Mouse (Mus musculus) midbrain, embryonic 12.5 days (tissue): ENCODE measurements at regions not wholly inside any gene's neighbourhood (a gene's known extent, or its start where the extent isn't known, plus 50 kb on each side); places are given as distances from the start of the nearest gene placed in this dataset.
A peak's percentile ranks its signal among the peaks of the same experiment; 100 is the strongest.

ENCODE experiments used
- ATAC-seq: fragments of 200-750 bp; cut with Nextera tagmentation; 2 replicates; pipeline ENCODE4 v1.8.0; 2017; ENCODE audit warnings: low read depth, moderate TSS enrichment, moderate library complexity; ENCODE audit not compliant: low FRiP score
- H3K27ac ChIP-seq: fragments of 300-500 bp; sonication (generic); replicated peaks from 2 replicates; pipeline ENCODE4 v1.5.1; 2016; ENCODE audit warnings: mild to moderate bottlenecking
- H3K27me3 ChIP-seq: fragments of 300-500 bp; sonication (generic); 2 replicates; pipeline ENCODE4 v1.6.1; 2016; ENCODE audit warnings: mild to moderate bottlenecking
- H3K36me3 ChIP-seq: fragments of 300-500 bp; sonication (generic); 2 replicates; pipeline ENCODE4 v1.6.1; 2016
- H3K4me1 ChIP-seq: fragments of 300-500 bp; sonication (generic); 2 replicates; pipeline ENCODE4 v1.6.1; 2016
- H3K4me2 ChIP-seq: fragments of 300-500 bp; sonication (generic); replicated peaks from 2 replicates; pipeline ENCODE4 v1.6.1; 2016; ENCODE audit warnings: mild to moderate bottlenecking, moderate library complexity
- H3K4me3 ChIP-seq: fragments of 300-500 bp; sonication (generic); 2 replicates; pipeline ENCODE4 v1.5.1; 2016; ENCODE audit warnings: mild to moderate bottlenecking
- H3K9ac ChIP-seq: fragments of 300-500 bp; sonication (generic); replicated peaks from 2 replicates; pipeline ENCODE4 v1.6.1; 2016; ENCODE audit warnings: mild to moderate bottlenecking, moderate library complexity
- H3K9me3 ChIP-seq: fragments of 300-500 bp; sonication (generic); 2 replicates; pipeline ENCODE4 v1.6.1; 2016; ENCODE audit warnings: mild to moderate bottlenecking
- WGBS: fragments of 180-500 bp; shearing (Covaris S2); methylation state at CpG from one replicate; pipeline ENCODE4 v1.1.7; 2016; 5-methylcytosine and 5-hydroxymethylcytosine counted together

DNA sequence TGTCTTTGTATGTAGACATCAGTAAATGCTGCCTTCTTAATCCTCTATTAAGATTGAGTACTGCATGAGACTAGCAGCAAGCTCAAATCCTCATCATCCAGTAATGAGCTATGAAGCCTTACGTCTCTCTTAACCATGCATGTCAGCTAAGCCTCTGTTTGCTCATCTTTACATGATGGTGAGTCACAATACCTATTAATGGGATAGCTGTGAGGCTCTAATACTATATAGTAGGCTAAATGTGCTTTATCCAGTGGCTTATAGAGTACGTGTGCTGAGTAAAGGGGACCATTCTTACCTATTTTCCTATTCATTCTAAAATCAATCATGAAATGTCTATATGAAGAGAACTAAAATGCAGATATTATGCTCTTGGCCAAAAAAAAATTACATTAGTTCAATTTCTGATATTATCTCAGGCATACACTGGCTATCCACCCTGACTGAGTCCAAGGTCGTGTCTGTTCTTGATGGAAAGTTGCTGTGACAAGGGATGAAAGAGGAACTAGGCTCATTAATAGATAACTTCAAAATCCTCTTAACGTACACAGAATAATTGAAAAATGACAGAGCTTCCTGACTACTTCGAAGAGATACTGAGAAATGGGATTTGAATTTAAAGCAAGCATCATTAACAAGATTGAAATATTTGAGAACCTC, 422.1 kb downstream of the Ipo11 start:
- Histone ChIP-seq H3K27me3 (no peaks in the 10 kb centered on the region), H3K4me1 (no peaks in the 10 kb centered on the region), H3K36me3 (no peaks in the 10 kb centered on the region), H3K4me2 (no peak overlapping the region), H3K27ac (no peak overlapping the region), H3K9me3 (no peaks in the 10 kb centered on the region), H3K4me3 (no peak overlapping the region), H3K9ac (no peak overlapping the region)
- 75% methylated on average over 5 of the region's 5 CpGs for WGBS
- ATAC-seq = no peak

GRCm38 (mm10) chr13:106513669-106514068, 423.1 kb downstream of the Ipo11 start:
- Histone ChIP-seq H3K4me1 (no peaks in the 10 kb centered on the region), H3K36me3 (no peaks in the 10 kb centered on the region), H3K4me3 (no peak overlapping the region), H3K27me3 (no peaks in the 10 kb centered on the region), H3K27ac (no peak overlapping the region), H3K9me3 (no peaks in the 10 kb centered on the region), H3K9ac (no peak overlapping the region), H3K4me2 (no peak overlapping the region)
- 82% methylated on average over 4 of the region's 4 CpGs for whole genome bisulfite sequencing
- 0 out of 2 replicates have a peak, but pooled peaks have one; percentile 38 for ATAC-seq

GRCm38 (mm10) chr13:106510435-106510834, 426.3 kb downstream of the Ipo11 start:
- Histone ChIP-seq H3K4me3 (no peak overlapping the region), H3K27me3 (no peaks in the 10 kb centered on the region), H3K36me3 (no peaks in the 10 kb centered on the region), H3K27ac (no peak overlapping the region), H3K4me1 (no peaks in the 10 kb centered on the region), H3K9me3 (no peaks in the 10 kb centered on the region), H3K9ac (no peak overlapping the region), H3K4me2 (no peak overlapping the region)
- WGBS = 79% methylated on average over 6 of the region's 6 CpGs
- ATAC-seq = no peak

DNA sequence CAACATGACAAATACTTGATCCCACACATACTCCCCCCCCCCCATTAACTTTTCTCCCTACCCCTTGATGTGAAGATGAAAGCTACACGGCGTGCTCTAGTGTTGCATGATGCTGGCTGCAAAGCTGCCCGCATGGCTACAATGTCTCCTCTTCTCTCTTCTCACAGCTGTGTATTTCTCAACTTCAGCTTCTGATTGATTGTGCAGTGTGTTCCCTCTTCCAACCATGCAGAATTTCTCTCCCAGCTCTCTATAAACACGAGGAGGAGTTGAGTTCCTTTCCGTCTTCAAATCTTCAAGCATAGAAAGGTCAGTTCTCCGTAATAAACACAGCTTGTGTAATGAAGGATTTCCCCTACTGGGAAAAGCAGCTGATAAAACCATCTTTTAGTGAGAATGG, 435.5 kb downstream of the Ipo11 start:
- ATAC-seq = no peak
- no peaks in the 10 kb centered on the region for H3K4me1 ChIP-seq
- WGBS = 81% methylated on average over 6 of the region's 6 CpGs
- no peak overlapping the region for H3K4me2 ChIP-seq
- H3K9me3 ChIP-seq = 0 out of 2 replicates have a peak, but pooled peaks cover 2% of the 10 kb centered on the region
- no peaks in the 10 kb centered on the region for H3K27me3 ChIP-seq
- no peak overlapping the region for H3K27ac ChIP-seq
- H3K9ac ChIP-seq = no peak overlapping the region
- no peak overlapping the region for H3K4me3 ChIP-seq
- no peaks in the 10 kb centered on the region for H3K36me3 ChIP-seq

GRCm38 (mm10) chr13:106471264-106471663, 465.5 kb downstream of the Ipo11 start:
- H3K4me1 ChIP-seq = no peaks in the 10 kb centered on the region
- H3K27ac ChIP-seq = no peak overlapping the region
- H3K4me2 ChIP-seq = no peak overlapping the region
- WGBS = 84% methylated on average over 4 of the region's 4 CpGs
- no peak overlapping the region for H3K9ac ChIP-seq
- H3K36me3 ChIP-seq = no peaks in the 10 kb centered on the region
- no peaks in the 10 kb centered on the region for H3K27me3 ChIP-seq
- no peak for ATAC-seq
- H3K9me3 ChIP-seq = no peaks in the 10 kb centered on the region
- no peak overlapping the region for H3K4me3 ChIP-seq

- no peaks in the 10 kb centered on the region for H3K4me1 ChIP-seq
- no peak overlapping the region for H3K4me3 ChIP-seq
- WGBS = 71% methylated on average over 6 of the region's 6 CpGs
- H3K9ac ChIP-seq = no peak overlapping the region
- no peaks in the 10 kb centered on the region for H3K9me3 ChIP-seq
- ATAC-seq = peak; percentile 71; the same call in 1 of the 2 replicates
- no peak overlapping the region for H3K27ac ChIP-seq
- H3K27me3 ChIP-seq = no peaks in the 10 kb centered on the region
- H3K4me2 ChIP-seq = no peak overlapping the region
- H3K36me3 ChIP-seq = no peaks in the 10 kb centered on the region
Observed at GRCm38 (mm10) chr13:106454366-106454927, 482.3 kb downstream of the Ipo11 start.

- Histone ChIP-seq H3K36me3 (no peaks in the 10 kb centered on the region), H3K27ac (no peak overlapping the region), H3K4me1 (no peaks in the 10 kb centered on the region), H3K4me3 (no peak overlapping the region), H3K9ac (no peak overlapping the region), H3K9me3 (no peaks in the 10 kb centered on the region), H3K27me3 (no peaks in the 10 kb centered on the region), H3K4me2 (no peak overlapping the region)
- WGBS = 56% methylated on average over 3 of the region's 3 CpGs
- ATAC-seq = no peak
Observed at GRCm38 (mm10) chr13:106432165-106432564, 504.6 kb downstream of the Ipo11 start.

DNA sequence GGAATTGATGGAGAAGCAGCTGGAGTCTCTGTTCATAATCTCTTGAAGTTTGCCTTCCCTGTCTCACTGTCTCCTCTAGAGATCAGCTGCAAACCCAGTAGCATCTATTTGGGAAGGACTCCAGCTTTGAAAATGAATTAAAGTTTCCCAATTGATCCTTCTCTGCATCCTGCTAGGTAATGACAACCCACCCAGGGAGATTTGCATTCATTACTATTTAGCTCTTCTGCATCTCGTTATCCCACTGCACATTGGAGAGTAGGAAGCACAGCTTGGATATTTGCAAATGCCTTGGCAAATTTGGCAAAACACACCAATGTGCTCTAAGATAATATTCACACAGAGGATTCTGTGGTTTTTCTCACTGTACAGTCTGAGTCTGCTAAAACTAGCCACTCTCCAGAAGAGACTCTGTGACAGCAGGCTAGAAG, 530.1 kb downstream of the Ipo11 start:
- Histone ChIP-seq H3K27ac (no peak overlapping the region), H3K27me3 (no peaks in the 10 kb centered on the region), H3K36me3 (no peaks in the 10 kb centered on the region), H3K4me2 (no peak overlapping the region), H3K9me3 (no peaks in the 10 kb centered on the region), H3K4me3 (no peak overlapping the region), H3K4me1 (no peaks in the 10 kb centered on the region), H3K9ac (no peak overlapping the region)
- 0 out of 2 replicates have a peak, but pooled peaks have one; percentile 34 for ATAC-seq
- WGBS = 15% methylated on average over 1 of the region's 1 CpGs

DNA sequence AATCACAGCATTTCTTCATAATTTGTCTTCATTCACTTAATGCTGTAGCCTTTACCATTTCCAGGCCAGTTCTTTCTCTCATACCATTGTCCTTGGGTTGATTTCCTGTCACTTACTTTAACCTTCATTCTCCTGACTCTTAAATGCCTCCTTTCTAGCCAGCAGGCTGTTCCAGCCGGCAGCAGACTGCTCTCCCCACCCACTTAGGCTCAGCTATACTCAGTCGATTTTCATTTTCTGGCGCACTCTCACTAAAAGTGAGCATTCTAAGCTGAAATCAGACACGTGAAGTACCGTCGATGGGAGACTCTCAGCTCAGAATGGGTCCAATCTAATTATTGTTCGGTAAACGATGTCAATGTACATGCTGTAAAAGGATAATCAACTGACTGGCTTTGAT, 544.1 kb downstream of the Ipo11 start:
- no peak overlapping the region for H3K4me3 ChIP-seq
- no peaks in the 10 kb centered on the region for H3K9me3 ChIP-seq
- WGBS = 85% methylated on average over 8 of the region's 8 CpGs
- ATAC-seq = no peak
- H3K4me2 ChIP-seq = no peak overlapping the region
- no peaks in the 10 kb centered on the region for H3K36me3 ChIP-seq
- no peaks in the 10 kb centered on the region for H3K4me1 ChIP-seq
- no peak overlapping the region for H3K9ac ChIP-seq
- no peaks in the 10 kb centered on the region for H3K27me3 ChIP-seq
- no peak overlapping the region for H3K27ac ChIP-seq

DNA sequence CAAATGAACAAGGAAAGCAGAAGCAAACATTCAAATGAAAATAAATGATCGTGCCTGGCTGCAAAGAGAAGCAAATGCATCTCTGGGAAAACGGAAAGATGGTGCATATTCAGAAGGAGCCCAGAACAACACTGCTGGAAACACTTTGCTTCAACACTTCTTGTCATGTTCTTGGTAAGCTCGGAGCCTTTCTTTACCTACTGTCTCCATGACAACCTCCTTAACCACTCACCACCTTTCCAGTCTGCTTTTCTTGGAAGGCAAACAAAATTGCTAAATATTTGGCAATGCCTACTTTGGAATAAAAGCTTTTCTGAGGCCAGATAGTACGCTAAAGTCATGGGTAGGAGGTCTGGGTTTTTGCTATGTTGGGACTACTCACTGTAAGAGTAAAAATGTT, 548.1 kb downstream of the Ipo11 start:
- Histone ChIP-seq H3K4me2 (no peak overlapping the region), H3K27me3 (no peaks in the 10 kb centered on the region), H3K4me1 (no peaks in the 10 kb centered on the region), H3K9ac (no peak overlapping the region), H3K9me3 (no peaks in the 10 kb centered on the region), H3K27ac (no peak overlapping the region), H3K36me3 (no peaks in the 10 kb centered on the region), H3K4me3 (no peak overlapping the region)
- ATAC-seq = no peak
- 82% methylated on average over 4 of the region's 4 CpGs for WGBS

- H3K36me3 ChIP-seq = no peaks in the 10 kb centered on the region
- no peak overlapping the region for H3K27ac ChIP-seq
- ATAC-seq = no peak
- H3K27me3 ChIP-seq = no peaks in the 10 kb centered on the region
- H3K9me3 ChIP-seq = no peaks in the 10 kb centered on the region
- no peaks in the 10 kb centered on the region for H3K4me1 ChIP-seq
- H3K9ac ChIP-seq = no peak overlapping the region
- H3K4me3 ChIP-seq = no peak overlapping the region
- WGBS = 75% methylated on average over 7 of the region's 7 CpGs
- H3K4me2 ChIP-seq = no peak overlapping the region
Observed at GRCm38 (mm10) chr13:106367589-106367988, 569.2 kb downstream of the Ipo11 start.

- Histone ChIP-seq H3K27me3 (no peaks in the 10 kb centered on the region), H3K9ac (no peak overlapping the region), H3K36me3 (no peaks in the 10 kb centered on the region), H3K9me3 (no peaks in the 10 kb centered on the region), H3K4me3 (no peak overlapping the region), H3K4me1 (no peaks in the 10 kb centered on the region), H3K27ac (no peak overlapping the region), H3K4me2 (no peak overlapping the region)
- 76% methylated on average over 4 of the region's 4 CpGs for WGBS
- ATAC-seq = peak; percentile 62; the same call in 1 of the 2 replicates
Observed at GRCm38 (mm10) chr13:106352614-106353409, 583.9 kb downstream of the Ipo11 start.
